Mouse (Mus musculus): ENCODE results near the gene Ugt1a7c. TPM values are rescaled to one million over a fixed set of nuclear protein-coding genes. Genes with fewer than 3 reads are reported as not detected.

The Ugt1a7c gene
- total and polyA plus RNA-seq, 3 experiments: not detected

DNA sequence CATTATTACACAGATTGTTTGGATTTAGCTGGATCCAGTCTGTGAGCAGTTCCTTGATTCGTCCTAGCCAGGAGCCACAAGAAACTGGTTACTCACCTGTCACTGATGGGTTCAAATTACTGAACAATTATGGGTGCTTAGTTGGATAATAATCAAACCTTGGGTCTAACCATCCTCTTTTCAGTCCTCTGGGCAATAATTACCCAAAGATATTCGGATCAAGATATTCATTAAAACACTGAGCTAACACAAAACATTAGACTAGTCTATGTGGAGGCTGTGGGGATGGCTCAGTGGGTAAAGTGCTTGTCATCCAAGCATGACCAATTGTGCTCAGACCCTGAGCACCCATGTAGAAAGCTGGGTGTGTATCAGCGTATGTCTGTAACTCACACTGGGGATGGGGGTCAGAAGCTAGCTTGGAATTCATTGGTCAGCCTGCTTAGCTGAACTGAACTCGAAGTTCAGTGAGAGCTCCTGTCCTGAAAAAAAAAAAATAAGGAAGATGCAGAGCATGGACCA lies 141.1 kb downstream of the Ugt1a7c start:
- no peak for DNase-seq (ENCODE audit: low read depth, low spot score)
- no peak overlapping the region for H3K27ac ChIP-seq (ENCODE audit: control insufficient read depth, low read depth, low read length)
- H3K9ac ChIP-seq (ENCODE audit: control insufficient read depth, low read depth, low read length, poor library complexity, severe bottlenecking): no peak overlapping the region
- no peaks in the 10 kb centered on the region for H3K27me3 ChIP-seq (ENCODE audit: control insufficient read depth in 1 of 2, insufficient read depth in 2 of 2, low read length in 2 of 2)
- H3K36me3 ChIP-seq (ENCODE audit: control insufficient read depth in 1 of 2, insufficient read depth in 2 of 2, low read length in 2 of 2): no peaks in the 10 kb centered on the region
- H3K9me3 ChIP-seq (replicated peaks; ENCODE audit: insufficient read depth, low read length): no peaks in the 10 kb centered on the region
- H3K79me2 ChIP-seq (ENCODE audit: control insufficient read depth, insufficient read depth, low read length, poor library complexity): no peaks in the 10 kb centered on the region
- no peaks in the 10 kb centered on the region for H3K4me1 ChIP-seq (ENCODE audit: control insufficient read depth in 1 of 2, insufficient read depth in 2 of 2, low read length in 2 of 2)
- H3K4me3 ChIP-seq (ENCODE audit: control insufficient read depth in 1 of 2, insufficient read depth in 1 of 2, low read depth in 2 of 2, low read length in 2 of 2): no peak overlapping the region
- TF ChIP-seq ETS1 (IDR thresholded peaks at IDR 0.05; ENCODE audit: low read depth, low read length): no peak
- no peak for TF ChIP-seq CTCF (IDR thresholded peaks at IDR 0.05 in 2 of 3, conservative IDR thresholded peaks at IDR 0.05 in 1 of 3; ENCODE audit: control insufficient read depth in 1 of 3, insufficient read depth in 1 of 3, low read depth in 2 of 3, low read length in 3 of 3, poor library complexity in 1 of 3, severe bottlenecking in 1 of 3)
- no peak for TF ChIP-seq EP300 (IDR thresholded peaks at IDR 0.05; ENCODE audit: low read depth in 1 of 2, low read length in 2 of 2)
- TF ChIP-seq ZC3H11A (IDR thresholded peaks at IDR 0.05; ENCODE audit: low read depth, low read length): no peak
- no peak for TF ChIP-seq TAL1 (IDR thresholded peaks at IDR 0.05; ENCODE audit: low read length)
- TF ChIP-seq TBP (IDR thresholded peaks at IDR 0.05; ENCODE audit: low read depth, low read length): no peak
- TF ChIP-seq KAT2A (conservative IDR thresholded peaks at IDR 0.05; ENCODE audit: low read depth, low read length): no peak
- TF ChIP-seq MAFK (IDR thresholded peaks at IDR 0.05; ENCODE audit: borderline replicate concordance, low read depth, low read length): no peak
- no peak for TF ChIP-seq USF1 (IDR thresholded peaks at IDR 0.05; ENCODE audit: low read depth, low read length)

DNA sequence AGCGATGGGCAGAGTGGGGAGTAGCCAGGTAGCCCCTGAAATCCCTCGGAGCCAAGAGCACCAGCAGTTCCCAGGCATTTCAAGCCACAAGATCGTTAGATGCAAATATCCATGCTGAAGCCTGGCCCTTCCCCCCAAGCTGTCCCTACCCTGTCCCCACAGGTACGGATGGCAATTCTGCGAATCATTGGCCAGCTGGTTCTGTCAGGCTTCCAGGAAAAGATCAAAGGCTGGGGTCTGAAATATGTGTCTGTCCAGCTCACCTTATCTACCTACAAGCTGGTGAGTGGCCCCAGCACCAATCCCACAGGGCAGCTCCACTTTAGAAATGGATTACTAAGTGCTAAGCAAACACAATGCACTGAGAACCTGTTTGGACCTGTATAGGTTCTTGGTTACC lies 142.4 kb downstream of the Ugt1a7c start:
- Histone ChIP-seq H3K9ac (ENCODE audit: control insufficient read depth, low read depth, low read length, poor library complexity, severe bottlenecking) (no peak overlapping the region), H3K4me1 (ENCODE audit: control insufficient read depth in 1 of 2, insufficient read depth in 2 of 2, low read length in 2 of 2) (no peaks in the 10 kb centered on the region), H3K9me3 (replicated peaks; ENCODE audit: insufficient read depth, low read length) (no peaks in the 10 kb centered on the region), H3K27me3 (ENCODE audit: control insufficient read depth in 1 of 2, insufficient read depth in 2 of 2, low read length in 2 of 2) (no peaks in the 10 kb centered on the region), H3K79me2 (ENCODE audit: control insufficient read depth, insufficient read depth, low read length, poor library complexity) (no peaks in the 10 kb centered on the region), H3K27ac (ENCODE audit: control insufficient read depth, low read depth, low read length) (no peak overlapping the region), H3K4me3 (ENCODE audit: control insufficient read depth in 1 of 2, insufficient read depth in 1 of 2, low read depth in 2 of 2, low read length in 2 of 2) (no peak overlapping the region), H3K36me3 (ENCODE audit: control insufficient read depth in 1 of 2, insufficient read depth in 2 of 2, low read length in 2 of 2) (no peaks in the 10 kb centered on the region)
- TF ChIP-seq CHD1 (IDR thresholded peaks at IDR 0.05; ENCODE audit: low read depth, low read length) (no peak), POLR2A (IDR thresholded peaks at IDR 0.05; ENCODE audit: control insufficient read depth in 1 of 2, insufficient read depth in 1 of 2, low read depth in 1 of 2, low read length in 2 of 2, poor library complexity in 1 of 2) (no peak), NRF1 (IDR thresholded peaks at IDR 0.05; ENCODE audit: insufficient read depth, low read depth, low read length, poor library complexity, severe bottlenecking) (no peak), MXI1 (IDR thresholded peaks at IDR 0.05; ENCODE audit: low read depth, low read length) (no peak), ETS1 (IDR thresholded peaks at IDR 0.05; ENCODE audit: low read depth, low read length) (no peak), CHD2 (IDR thresholded peaks at IDR 0.05; ENCODE audit: low read length) (no peak), E2F4 (IDR thresholded peaks at IDR 0.05; ENCODE audit: borderline replicate concordance, low read depth, low read length) (no peak), HCFC1 (IDR thresholded peaks at IDR 0.05; ENCODE audit: low read depth, low read length) (no peak), ZKSCAN1 (IDR thresholded peaks at IDR 0.05; ENCODE audit: low read depth, low read length) (no peak), GABPA (IDR thresholded peaks at IDR 0.05; ENCODE audit: low read depth, low read length) (no peak), TCF12 (IDR thresholded peaks at IDR 0.05; ENCODE audit: low read depth, low read length) (no peak), JUND (IDR thresholded peaks at IDR 0.05; ENCODE audit: low read depth, low read length) (no peak), SIN3A (IDR thresholded peaks at IDR 0.05; ENCODE audit: low read length) (no peak), MAX (IDR thresholded peaks at IDR 0.05; ENCODE audit: low read length) (no peak)
- no peak for DNase-seq (ENCODE audit: low read depth, low spot score)
